Mouse (Mus musculus): ENCODE results near the gene Hsd17b6. TPM values are rescaled to one million over a fixed set of nuclear protein-coding genes. Genes with fewer than 3 reads are reported as not detected.
A peak's percentile ranks its signal among the peaks of the same experiment; 100 is the strongest.

The Hsd17b6 gene
- polyA plus RNA-seq, 1 experiment: not detected

DNA sequence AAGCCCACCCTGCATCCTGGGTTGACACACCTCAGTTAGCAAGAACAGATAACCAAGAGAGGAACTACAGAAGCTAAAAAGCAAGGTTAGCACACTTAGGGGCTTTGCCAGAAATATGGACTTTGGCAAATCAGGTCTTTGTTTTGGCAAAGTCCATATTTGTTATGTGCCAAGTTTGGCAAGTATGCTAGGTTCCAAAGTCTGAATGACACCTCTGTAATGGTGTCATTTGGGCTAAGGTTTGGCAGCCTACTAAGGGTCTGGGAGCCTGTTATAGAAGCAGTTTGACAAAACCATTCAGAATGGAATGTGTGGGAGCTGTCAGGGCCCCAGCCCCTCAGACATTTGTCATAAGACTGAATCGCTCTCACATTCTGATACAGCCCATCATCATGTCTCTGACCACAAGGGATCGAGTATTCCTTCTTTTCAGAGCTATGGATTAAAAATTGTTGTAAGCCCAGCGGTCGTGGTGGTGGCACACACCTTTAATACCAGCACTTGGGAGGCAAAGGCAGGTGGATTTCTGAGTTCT is 57.7 kb downstream of the Hsd17b6 start:
- TF ChIP-seq EP300 (IDR thresholded peaks at IDR 0.05; ENCODE audit: insufficient read depth, low read depth, low read length): no peak
- no peak for TF ChIP-seq POLR2A (IDR thresholded peaks at IDR 0.05; ENCODE audit: insufficient read depth, low read length)
- Histone ChIP-seq H3K4me1 (ENCODE audit: control insufficient read depth, insufficient read depth, low read length) (no peaks in the 10 kb centered on the region), H3K27ac (ENCODE audit: insufficient read depth, low read length) (no peak overlapping the region), H3K36me3 (ENCODE audit: control insufficient read depth, insufficient read depth, low read length, poor library complexity, severe bottlenecking) (no peaks in the 10 kb centered on the region), H3K9ac (ENCODE audit: low read depth, poor library complexity, severe bottlenecking) (no peak overlapping the region), H3K27me3 (ENCODE audit: control insufficient read depth, insufficient read depth, low read length, poor library complexity, severe bottlenecking) (no peaks in the 10 kb centered on the region), H3K4me3 (ENCODE audit: low read depth, low read length) (no peak overlapping the region), H3K9me3 (replicated peaks; ENCODE audit: control insufficient read depth, insufficient read depth, low read length, poor library complexity, severe bottlenecking) (no peaks in the 10 kb centered on the region)

GRCm38 (mm10) chr10:127945432-127946064 is 61.9 kb downstream of the Hsd17b6 start:
- TF ChIP-seq POLR2A (IDR thresholded peaks at IDR 0.05; ENCODE audit: insufficient read depth, low read length) (no peak), CTCF (IDR thresholded peaks at IDR 0.05; ENCODE audit: low read depth, low read length) (peak; percentile 34), EP300 (IDR thresholded peaks at IDR 0.05; ENCODE audit: insufficient read depth, low read depth, low read length) (no peak)
- H3K9ac ChIP-seq (ENCODE audit: low read depth, poor library complexity, severe bottlenecking): no peak overlapping the region
- H3K4me3 ChIP-seq (ENCODE audit: low read depth, low read length): no peak overlapping the region
- H3K36me3 ChIP-seq (ENCODE audit: control insufficient read depth, insufficient read depth, low read length, poor library complexity, severe bottlenecking): no peaks in the 10 kb centered on the region
- H3K9me3 ChIP-seq (replicated peaks; ENCODE audit: control insufficient read depth, insufficient read depth, low read length, poor library complexity, severe bottlenecking): no peaks in the 10 kb centered on the region
- H3K4me1 ChIP-seq (ENCODE audit: control insufficient read depth, insufficient read depth, low read length): no peaks in the 10 kb centered on the region
- H3K27me3 ChIP-seq (ENCODE audit: control insufficient read depth, insufficient read depth, low read length, poor library complexity, severe bottlenecking): no peaks in the 10 kb centered on the region
- no peak overlapping the region for H3K27ac ChIP-seq (ENCODE audit: insufficient read depth, low read length)

Other genes with a start within 250 kb of the Hsd17b6 start
- 0.40 and 0.67 TPM in 2 replicates for gene Rdh1, start 247.9 kb downstream of the Hsd17b6 start, polyA plus RNA-seq (2011; ENCODE audit: insufficient read depth, insufficient read length, low read depth, missing spikeins)
- not detected in 2 replicates for gene Rdh16f1, start 247.8 kb downstream of the Hsd17b6 start, polyA plus RNA-seq (2011; ENCODE audit: insufficient read depth, insufficient read length, low read depth, missing spikeins)
- 0.49 and 0.65 TPM in 2 replicates for gene Rdh9, start 231.2 kb downstream of the Hsd17b6 start, polyA plus RNA-seq (2011; ENCODE audit: insufficient read depth, insufficient read length, low read depth, missing spikeins)
- 0.19 TPM in 1 of 2 replicates, not detected in the other for gene Rdh16, start 206.5 kb downstream of the Hsd17b6 start, polyA plus RNA-seq (2011; ENCODE audit: insufficient read depth, insufficient read length, low read depth, missing spikeins)
- gene Rdh19, start 157.7 kb downstream of the Hsd17b6 start, polyA plus RNA-seq (2011; ENCODE audit: insufficient read depth, insufficient read length, low read depth, missing spikeins): not detected in 2 replicates
- gene Rdh16f2, start 141.1 kb downstream of the Hsd17b6 start, polyA plus RNA-seq (2011; ENCODE audit: insufficient read depth, insufficient read length, low read depth, missing spikeins): not detected in 2 replicates
- not detected in 2 replicates for gene Rdh7, start 118.8 kb downstream of the Hsd17b6 start, polyA plus RNA-seq (2011; ENCODE audit: insufficient read depth, insufficient read length, low read depth, missing spikeins)
- gene Sdr9c7, start 109.1 kb downstream of the Hsd17b6 start, polyA plus RNA-seq (2011; ENCODE audit: insufficient read depth, insufficient read length, low read depth, missing spikeins): not detected in 2 replicates
- gene Prim1, start 7.6 kb upstream of the Hsd17b6 start, polyA plus RNA-seq (2011; ENCODE audit: insufficient read depth, insufficient read length, low read depth, missing spikeins): 69.7 and 78.2 TPM in 2 replicates
- gene Naca, start 28.0 kb upstream of the Hsd17b6 start, polyA plus RNA-seq (2011; ENCODE audit: insufficient read depth, insufficient read length, low read depth, missing spikeins): 1,269 and 1,335 TPM in 2 replicates
- 759 and 788 TPM in 2 replicates for gene Ptges3, start 51.3 kb upstream of the Hsd17b6 start, polyA plus RNA-seq (2011; ENCODE audit: insufficient read depth, insufficient read length, low read depth, missing spikeins)
- gene Atp5b, start 75.7 kb upstream of the Hsd17b6 start, polyA plus RNA-seq (2011; ENCODE audit: insufficient read depth, insufficient read length, low read depth, missing spikeins): 1,323 and 1,329 TPM in 2 replicates
- gene Baz2a, start 84.0 kb upstream of the Hsd17b6 start, polyA plus RNA-seq (2011; ENCODE audit: insufficient read depth, insufficient read length, low read depth, missing spikeins): 166 and 170 TPM in 2 replicates
- 133 and 137 TPM in 2 replicates for gene Rbms2, start 172.7 kb upstream of the Hsd17b6 start, polyA plus RNA-seq (2011; ENCODE audit: insufficient read depth, insufficient read length, low read depth, missing spikeins)
- gene Gls2, start 186.8 kb upstream of the Hsd17b6 start, polyA plus RNA-seq (2011; ENCODE audit: insufficient read depth, insufficient read length, low read depth, missing spikeins): 24.3 and 30.9 TPM in 2 replicates
- gene Spryd4, start 204.2 kb upstream of the Hsd17b6 start, polyA plus RNA-seq (2011; ENCODE audit: insufficient read depth, insufficient read length, low read depth, missing spikeins): 21.8 and 21.9 TPM in 2 replicates
- gene Mip, start 218.2 kb upstream of the Hsd17b6 start, polyA plus RNA-seq (2011; ENCODE audit: insufficient read depth, insufficient read length, low read depth, missing spikeins): 0.37 and 0.62 TPM in 2 replicates
- 57.7 and 64.1 TPM in 2 replicates for gene Timeless, start 224.5 kb upstream of the Hsd17b6 start, polyA plus RNA-seq (2011; ENCODE audit: insufficient read depth, insufficient read length, low read depth, missing spikeins)
- 0.43 TPM in 1 of 2 replicates, not detected in the other for gene Apon, start 246.5 kb upstream of the Hsd17b6 start, polyA plus RNA-seq (2011; ENCODE audit: insufficient read depth, insufficient read length, low read depth, missing spikeins)

Measured in ES-Bruce4 (cell line).